Mouse (Mus musculus) T-helper 17 cell (primary cell): ENCODE measurements at regions not wholly inside any gene's neighbourhood (a gene's known extent, or its start where the extent isn't known, plus 50 kb on each side); places are given as distances from the start of the nearest gene placed in this dataset.

Source experiments
- in situ Hi-C, 2 experiments: fragments of 300-600 bp; cut with MboI, MseI; formaldehyde crosslinking; loops; 1 replicate in 1 of 2; 2 replicates in 1 of 2; pipeline ENCODE4 v1.15.1; 2025; ENCODE audit warnings: high pct_unique_total_duplicates in 2 of 2

GRCm38 (mm10) chr14:8946851-8947625 is 281.0 kb upstream of the 4930452B06Rik start:
- in situ Hi-C loops: no loop called here

- in situ Hi-C loops: no loop called here
These were observed 269.1 kb upstream of the 4930452B06Rik start for GRCm38 (mm10) chr14:8935121-8935520.
